Mouse (Mus musculus) kidney, adult 11 months (tissue): Measurements from ENCODE around the gene Dab1.

Experiments used
- DNase-seq: peaks from one replicate; pipeline ENCODE4 v3.0.0; 2022

The Dab1 gene

DNA sequence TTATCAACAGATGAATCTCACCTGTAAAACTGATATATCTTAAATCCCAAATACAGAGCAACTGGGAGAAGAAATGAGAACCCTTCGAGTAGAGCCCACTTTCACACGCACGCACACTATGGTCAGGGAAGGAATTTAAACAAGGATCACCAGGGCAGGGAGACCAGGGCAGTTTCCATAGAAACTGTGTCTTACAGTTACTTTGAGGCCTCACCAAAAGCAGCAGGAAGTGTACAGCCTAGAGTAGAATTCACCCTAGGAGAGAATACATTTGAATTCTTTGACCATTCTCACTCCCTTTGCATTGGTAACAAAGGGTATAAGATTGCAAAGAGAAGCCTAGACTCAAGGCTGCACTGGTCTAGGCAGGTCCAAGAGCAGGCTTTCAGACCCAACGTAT is 1017.9 kb downstream of the Dab1 start:
- DNase-seq, result no peak

DNA sequence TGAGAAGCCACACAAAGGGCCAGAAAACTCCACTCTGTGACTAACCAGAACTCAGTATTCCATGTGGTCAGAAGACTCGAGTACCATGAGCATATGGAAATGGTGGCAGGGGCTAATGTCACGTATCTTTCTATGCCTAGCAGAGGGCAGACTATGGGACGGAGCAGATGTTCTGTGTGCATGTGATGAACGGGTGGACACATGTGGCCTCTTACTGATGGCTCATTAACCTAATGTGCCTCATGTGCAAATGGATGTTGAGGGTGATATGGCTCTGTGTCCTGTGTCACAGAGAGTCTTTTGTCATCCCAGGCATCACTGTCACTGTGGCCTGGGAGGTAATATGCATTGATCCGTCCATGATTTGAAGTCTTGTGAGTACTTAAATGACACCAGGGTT is 1021.5 kb downstream of the Dab1 start:
- DNase-seq, result no peak

DNA sequence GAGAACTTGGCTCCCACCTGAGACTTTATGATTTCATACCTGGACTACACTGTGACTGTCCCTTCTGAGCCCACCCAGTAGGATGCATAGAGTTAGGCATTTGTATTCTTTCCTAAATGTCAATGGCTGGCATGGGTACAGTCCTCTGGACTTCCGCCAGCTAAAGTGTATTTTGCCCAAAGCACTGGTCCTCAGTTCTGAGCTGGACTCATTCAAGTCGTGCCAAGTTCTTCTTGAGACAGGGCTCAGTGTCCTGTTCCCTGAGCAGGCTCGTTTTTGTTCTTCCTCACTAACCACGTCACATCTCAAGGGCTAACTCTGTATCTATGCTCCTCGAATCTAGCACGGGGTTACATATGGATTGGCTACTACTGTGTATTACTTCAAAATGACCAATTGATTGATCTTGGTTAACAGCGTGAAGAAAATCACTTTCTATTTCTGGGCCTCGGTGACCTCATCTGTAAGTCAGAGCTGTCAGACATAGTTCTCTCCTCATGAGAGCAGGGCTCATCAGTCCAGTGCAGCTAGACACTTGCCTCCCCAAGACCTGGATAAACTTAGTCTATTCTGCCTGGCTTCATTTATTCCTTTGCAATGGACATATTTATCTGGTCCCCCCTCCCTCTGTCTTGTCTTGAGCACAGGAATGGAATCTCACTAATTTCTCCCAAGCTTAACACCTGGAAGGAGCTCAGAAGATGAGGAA is 1023.8 kb downstream of the Dab1 start:
- DNase-seq, result no peak

DNA sequence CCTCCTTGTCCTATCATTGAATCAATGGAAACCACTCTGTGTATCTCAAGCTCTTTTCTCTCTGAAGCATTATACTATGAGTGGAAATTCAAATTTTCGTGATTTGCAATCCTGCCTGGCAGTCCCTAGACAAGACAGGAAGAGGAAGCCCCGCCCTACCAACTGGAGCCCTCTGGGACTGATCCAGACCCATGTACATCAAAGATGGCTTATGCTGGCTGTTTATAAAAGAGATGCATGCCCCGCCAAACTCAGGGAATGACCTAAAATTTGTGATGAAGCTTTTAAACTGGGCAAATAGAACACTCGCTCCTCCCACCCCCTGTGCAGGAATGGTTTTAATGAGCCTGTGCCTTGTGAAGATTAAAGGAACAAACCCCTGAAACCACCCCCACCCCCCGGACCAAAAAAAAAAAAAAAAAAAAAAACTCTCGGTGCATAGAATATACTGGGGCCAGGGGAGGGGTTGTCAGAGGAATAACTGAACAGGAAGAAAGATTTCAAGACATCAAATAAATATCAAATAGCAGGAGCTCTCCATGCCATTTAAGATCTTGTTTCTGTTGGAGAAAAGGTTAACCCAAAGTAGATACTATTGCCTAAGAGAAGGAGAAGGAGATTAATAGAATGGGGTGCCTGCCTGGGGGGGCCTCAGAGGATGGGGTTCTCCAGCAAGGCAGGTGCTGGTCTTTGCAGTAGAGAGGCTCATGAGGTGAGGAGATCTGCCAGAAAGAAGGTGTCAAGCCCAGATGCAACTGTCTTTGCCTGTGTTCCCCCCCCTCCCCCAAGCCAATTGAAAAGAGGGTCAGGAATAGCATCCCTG is 1024.6 kb downstream of the Dab1 start:
- DNase-seq, result no peak

DNA sequence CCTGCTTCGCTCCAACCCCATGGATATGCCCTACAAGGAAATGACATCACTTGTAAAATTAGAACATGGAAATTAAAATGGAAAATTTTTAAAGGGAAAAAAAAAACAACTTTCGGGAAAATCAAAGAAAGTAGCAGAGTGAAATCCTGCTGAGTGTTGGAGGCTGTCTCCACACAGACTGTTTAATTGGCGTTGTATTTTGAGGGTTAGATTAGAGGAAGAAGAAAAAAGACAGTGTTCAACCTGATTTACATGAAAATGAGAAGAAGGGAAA is 1025.1 kb downstream of the Dab1 start:
- no peak for DNase-seq

DNA sequence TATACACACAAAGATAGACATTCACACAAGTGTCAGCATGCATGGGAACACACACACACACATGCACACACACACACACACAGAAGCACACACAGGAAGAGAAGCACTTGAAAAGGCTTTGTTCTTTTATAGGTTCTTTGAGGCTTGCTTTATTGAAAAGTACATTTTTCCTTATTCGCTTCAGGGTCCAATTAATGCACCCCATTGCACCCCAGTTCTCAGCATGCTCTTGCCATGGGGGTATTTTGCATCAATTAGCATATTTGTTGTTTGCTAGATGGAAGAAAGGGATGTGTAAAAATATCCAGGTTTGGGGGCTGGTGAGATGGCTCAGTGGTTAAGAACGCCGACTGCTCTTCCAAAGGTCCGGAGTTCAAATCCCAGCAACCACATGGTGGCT is 1025.7 kb downstream of the Dab1 start:
- no peak for DNase-seq

DNA sequence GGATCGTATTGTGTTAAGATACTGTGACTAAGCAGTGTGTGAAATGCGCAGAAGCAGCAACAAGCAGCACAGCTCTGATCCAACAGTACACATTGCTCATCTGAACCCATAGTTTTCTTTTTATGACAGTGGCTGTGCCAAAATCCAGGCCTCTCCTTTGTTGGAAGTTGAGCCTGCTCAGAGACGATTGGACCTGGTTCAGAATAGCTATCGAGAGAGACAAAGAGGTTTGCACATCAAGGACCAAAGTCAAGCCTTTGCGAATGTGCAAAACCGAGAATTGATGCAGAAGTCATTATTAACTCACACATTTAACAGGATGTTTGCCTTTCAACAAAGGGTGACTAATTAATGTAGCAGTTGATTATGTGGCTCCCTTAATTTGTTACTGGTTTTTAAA is 1032.6 kb downstream of the Dab1 start:
- no peak for DNase-seq

DNA sequence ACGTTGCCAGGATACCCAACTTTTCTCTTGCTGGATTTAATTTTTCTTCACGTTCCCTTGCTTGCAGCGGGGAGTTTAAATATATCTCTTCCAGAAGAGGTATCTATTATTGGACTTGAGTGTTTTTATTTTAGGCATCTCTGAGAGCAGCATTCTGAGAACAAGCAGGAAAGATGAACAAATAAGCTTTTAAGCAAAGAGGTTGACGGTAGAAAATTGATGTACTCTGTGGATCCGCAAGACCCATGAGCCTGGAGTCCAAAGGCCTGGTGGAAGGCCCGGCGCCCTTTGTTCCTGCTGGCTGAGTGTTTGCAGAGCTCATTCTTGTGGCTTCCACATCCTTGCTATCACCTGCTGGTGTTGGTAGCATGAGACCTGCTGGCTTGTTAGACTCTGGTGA is 1037.6 kb downstream of the Dab1 start:
- DNase-seq, result peak; percentile 13

DNA sequence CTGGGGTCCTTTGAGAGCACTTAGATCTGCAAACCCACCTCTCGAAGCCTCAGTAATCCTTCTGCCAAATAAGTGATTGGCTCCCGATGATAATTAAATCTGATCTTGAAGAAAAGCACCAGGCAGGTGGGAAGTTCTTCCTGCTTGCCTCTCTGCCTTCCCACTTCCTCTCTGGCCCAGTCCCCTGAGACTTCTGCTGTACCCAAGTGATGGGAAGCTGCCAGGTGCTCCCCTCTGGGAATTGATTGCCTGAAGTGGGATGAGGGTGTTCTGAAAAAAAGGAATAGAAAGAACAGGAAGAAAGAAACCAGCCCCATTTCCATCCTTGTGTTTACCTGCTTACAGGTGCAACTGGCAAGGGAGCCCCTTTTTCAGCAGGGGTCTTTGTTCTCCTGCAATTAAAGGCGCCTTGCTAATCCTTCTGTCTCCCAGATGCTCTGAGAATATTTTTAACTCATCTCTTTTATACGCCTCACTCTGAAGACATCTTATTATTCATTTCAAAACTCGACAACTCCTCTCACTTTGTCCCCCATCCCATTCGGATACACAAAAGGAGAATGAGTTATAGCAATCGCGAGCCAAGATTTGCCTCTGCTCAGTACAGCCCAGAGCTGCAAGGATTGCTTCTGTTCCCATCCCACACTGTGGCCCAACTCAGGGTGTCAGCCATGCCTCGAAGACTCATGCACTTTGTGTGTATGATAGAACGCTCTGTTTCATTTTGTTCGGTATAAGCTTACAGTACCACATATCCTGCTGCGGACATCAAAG is 1043.9 kb downstream of the Dab1 start:
- no peak for DNase-seq

DNA sequence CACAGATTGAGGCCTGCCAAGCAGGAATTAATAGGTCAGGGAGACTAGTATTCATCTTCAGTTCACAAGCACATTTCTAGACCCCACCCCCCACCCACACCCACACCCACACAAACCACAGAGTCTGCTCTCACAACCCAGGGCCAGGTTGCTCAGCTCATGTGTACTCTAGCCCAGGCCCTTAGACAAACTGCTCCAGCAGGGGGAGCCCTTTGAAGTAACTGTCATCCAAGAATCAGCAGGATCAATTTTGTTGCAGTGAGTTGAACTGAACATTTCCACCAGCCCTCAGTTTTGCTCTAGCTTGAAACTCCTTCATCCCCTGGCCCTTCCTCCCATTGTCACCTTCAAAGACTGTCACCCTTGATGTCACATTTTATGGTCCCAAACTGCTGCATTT is 1046.4 kb downstream of the Dab1 start:
- DNase-seq, result peak; percentile 27

DNA sequence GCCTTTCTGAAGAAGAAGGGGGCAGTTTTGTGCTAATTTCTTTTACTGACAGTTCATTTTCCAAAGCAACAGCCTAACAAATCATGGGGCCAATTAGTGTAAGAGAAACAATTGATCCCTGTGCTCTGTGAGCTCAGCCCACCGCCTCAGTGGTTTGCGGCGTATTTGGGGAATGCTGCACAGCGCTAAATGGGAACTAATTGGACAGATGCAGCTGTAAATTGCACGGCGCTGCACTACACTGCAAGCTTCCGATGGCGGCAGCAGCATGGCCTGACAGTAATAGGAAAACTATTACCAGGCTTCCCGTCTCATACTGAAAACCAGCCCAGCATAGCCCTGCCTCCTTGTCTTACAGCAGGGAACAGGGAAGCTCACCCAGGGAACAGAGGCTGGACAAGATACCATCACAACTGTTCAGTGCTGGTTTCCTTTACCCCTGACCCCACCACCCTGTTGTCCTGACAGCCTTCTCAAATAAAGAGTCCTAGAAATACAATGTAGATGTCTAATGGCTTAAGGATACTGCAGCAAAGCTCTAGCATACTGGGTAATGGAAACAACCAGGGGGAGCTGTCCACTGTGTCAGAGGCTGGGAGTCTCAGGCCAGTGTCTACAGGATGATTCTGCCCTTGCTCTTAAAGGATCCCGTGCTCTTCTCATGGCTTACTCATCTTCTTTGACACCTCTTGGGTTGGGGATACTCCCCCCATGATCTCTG is 1047.8 kb downstream of the Dab1 start:
- no peak for DNase-seq

DNA sequence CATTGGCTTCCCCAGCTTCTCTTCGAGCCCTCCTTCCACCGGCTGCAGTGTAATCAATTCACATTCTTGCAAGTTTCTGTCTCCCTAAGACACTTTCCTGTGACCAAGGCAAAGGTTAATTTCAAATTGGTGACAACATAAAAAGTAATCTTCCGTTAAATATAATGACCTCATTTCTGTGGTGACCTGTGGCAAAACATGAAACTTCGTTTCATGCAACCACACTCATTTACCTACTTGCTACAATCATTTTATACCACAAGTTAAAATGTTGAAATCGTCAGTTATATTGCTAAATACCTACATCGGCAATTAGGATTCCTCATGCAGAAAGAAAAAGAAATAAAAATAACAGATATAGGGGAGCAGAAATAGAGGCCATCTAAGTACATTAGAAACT is 1048.9 kb downstream of the Dab1 start:
- DNase-seq, result no peak

DNA sequence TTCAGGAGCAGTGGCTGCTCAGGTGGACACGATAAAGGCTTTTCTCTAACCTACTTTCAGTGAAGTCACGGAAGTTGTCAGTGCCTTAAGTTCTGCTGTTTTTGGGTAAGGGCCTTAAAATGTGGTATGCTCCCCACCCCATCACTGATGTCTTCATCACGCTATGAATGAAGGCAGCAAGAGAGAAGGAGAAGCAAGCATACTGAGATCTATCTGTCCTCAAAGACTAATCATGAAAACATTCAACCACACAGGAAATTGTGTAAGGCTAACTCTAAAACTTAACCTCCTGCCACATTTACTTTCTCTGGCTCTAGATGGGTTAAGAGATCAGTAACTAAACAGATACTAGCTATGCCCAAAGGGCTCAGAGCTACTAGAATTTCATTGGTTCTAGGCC is 1050.2 kb downstream of the Dab1 start:
- DNase-seq, result no peak

DNA sequence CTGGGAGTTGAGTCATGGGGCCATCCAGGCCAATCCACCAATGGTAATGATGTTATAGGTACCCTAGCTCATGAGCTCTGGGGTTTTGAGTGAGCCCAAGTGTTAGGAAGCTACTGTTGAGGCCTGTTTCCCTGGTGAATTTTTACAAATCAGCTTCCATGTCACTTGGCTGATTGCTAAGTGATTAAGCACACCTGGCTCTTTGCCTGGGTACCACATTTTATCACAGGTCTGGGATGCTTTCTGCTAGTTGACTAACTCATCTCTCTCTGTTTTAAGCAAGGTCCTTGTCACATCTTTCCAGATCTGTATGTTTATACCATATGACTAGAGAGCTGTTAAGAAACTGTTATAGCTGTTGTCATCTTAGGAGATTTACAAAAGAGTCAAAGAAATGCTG is 1051.6 kb downstream of the Dab1 start:
- DNase-seq, result no peak

DNA sequence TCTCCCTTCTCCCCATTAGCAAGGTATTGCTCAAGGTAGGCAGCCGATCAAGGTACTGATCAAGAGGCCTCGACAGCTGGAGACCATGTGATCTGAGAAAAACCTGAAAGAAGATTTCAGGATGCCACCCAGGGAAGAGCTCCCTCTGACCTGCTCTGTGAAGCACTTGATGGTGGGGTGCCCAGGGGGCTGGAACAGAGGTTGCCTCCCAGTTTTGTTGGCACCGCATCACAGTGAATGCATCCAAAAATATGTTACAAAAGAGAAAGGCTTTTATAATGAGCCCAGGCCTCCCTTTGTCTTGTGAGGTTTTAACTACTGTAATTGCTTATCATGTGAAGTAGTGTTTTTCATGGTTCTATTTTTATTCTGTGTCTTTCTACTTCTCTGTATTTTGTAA is 1054.2 kb downstream of the Dab1 start:
- no peak for DNase-seq

DNA sequence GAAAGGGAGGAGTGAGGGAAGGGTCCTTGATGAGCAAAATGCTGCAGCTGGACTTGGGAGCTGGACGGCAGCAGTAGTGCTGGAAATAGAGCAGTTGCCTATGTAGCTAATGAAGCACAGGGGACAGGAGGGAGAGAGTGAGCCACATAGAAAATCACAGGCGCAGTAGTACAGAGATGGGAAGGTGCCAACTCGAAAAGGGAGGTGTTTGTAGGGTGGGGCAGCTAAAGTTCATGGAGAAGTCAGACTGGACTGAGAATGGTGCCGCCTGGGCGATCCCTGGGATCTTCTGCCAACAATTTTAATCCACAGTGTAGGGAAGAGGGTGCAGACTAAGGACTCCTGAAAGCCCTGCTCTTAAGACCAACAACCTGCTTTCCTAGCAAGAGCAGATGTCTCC is 1055.5 kb downstream of the Dab1 start:
- DNase-seq, result peak; percentile 14

DNA sequence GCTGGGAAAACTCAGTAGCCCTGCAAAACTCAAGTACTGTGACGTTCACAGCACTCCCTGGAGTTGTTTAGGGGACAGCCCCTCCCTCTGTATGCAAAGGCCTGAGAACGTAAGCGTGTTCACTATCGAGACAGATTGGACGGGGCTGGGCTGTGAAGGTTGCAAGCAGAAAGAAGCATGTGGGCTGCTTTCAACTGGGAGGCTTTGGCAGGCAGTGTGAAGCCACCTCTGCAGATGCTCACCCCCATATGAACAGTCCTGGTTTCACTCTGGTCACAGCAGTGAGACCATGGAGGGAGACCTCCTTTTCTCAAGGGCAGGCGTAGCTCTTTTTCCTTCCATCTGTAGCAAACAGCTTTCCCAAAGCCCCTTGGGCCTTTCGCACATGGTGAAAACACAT is 1059.1 kb downstream of the Dab1 start:
- DNase-seq, result no peak

DNA sequence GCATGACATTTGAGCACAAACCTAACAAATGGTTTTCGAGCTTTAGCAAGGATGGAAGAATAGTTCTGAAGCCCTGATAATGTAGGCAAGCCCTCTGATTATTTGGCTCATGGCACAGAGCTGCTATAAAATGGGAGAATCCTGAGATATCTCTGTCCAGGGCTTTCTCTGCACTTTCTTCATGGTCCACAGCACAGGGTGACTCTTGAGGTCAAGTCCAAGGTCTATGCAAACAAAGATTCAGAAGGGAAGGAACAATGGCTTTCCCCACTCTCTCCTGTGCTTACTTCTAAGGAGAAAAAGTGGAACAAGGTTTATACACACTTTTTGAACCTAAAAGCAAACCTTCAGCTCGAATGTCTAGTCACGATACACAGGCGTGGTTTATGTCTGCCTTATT is 1061.3 kb downstream of the Dab1 start:
- peak; percentile 5 for DNase-seq

DNA sequence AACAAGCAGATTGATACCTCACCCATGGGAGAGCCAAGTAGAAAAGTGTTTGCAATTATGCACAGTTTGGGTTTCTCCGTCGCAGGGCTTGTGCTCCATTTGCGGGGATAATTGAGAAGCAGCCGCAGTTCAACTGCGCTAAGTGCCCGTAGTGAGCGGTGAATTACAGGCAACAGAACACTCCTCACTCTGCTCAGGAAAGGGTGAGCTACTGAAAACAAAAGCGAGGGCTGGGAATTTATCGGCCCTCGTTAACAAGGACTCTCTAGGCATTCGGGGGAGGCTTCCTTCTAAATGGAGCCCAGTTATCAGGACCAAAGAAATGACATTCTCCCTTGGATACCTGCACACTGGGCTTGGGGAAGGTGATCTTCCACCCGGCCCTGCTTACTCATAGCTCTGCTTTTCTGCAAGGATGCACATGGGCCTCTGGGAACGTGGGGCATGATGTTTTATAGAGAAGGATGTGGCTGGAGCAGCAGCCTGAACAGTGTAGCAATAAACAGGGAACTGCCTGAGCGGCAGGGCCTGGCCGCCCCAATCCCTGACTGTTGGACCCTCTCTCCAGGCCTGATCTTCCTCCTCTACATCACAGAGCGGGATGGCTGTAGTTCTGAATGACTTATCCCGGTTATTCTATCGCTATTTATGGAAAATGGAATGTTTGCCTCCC is 1067.1 kb downstream of the Dab1 start:
- DNase-seq, result no peak

DNA sequence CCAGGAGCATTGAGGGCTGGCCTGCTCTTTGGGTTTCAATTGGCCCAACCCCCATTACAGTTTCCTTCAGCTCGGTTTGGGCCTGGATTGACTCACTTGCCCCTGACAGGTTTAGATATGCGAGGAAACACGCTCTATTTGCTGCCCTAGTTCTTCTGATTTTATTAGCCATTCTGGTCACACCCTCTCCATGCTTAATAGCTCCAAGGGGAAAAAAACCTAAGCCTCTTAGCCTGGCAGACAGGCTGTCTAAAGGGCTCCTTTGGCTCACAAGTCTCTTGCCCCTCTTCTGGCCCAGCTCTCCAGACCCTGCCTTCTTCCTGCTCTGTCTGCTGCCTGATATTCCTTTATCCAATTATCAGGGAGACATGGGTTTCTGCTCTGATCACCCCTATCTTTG is 1069.9 kb downstream of the Dab1 start:
- DNase-seq, result peak; percentile 5

DNA sequence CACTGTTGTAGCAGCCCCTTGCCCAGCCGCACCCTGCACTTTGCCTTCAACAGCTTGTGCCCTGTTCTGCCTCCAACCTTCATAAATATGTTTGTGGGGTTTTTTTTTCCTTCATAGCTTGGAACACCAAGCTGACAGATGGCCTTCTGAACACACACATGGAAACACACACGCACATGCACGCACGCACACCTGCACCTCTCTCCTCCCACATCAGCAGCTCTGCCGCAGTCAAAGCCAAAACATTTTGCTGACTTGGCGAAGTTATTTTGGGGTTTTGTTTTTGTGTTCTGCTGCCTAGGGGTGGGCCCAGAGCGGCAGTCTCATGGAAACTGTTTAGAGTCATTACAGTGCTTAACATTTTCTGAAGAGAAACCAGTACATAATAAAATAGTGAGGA is 1071.9 kb downstream of the Dab1 start:
- no peak for DNase-seq

DNA sequence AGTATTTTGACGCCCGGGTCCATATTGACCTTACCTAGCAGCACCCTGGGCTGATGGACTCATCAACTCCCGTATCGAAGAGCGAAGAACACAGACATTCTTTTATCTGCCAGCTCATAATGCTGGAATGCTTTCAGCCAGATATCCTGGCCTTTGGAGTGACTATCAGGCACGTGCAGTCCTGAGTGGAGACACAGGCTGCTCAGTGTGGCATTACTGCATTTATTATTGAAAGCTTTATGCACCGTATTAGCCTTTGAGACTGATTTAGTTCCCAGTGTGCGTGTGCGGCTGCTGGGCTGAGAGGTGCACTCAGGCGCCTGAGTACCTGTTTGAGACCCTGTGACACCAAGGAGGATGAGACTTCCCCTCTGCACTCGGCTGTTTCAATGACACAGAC is 1075.0 kb downstream of the Dab1 start:
- DNase-seq, result no peak

DNA sequence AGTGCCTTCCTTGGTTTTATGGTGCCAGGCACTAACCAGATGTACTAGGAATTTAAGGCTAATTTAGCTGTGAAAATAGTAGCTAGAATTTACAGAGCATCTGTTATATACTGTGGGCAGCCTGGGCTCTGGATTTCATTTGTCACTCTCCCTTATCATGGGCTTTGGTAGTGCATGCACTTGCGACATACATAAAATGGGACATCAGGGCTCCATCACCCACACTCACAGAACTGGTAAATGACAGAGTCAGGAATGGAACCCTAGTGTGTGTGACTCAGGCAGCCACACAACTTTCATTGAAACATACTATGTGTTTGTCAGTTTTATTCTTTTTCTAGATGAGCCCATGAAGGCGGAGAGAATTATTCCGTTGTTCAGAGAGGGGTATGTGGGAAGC is 1077.4 kb downstream of the Dab1 start:
- DNase-seq, result no peak
